Mouse (Mus musculus) cerebellum, adult 8-10 months (tissue): ENCODE measurements around the gene Krtap12-1.
"Not testable (repeated sequence)": the region's sequence is repeated elsewhere in the genome, so short reads cannot be mapped to it uniquely, and the experiment has no call there.

ENCODE experiments used
- DNase-seq: peaks from one replicate; pipeline ENCODE4 v3.0.0; 2022

The Krtap12-1 gene

GRCm38 (mm10) chr10:77750686-77751085, 30.3 kb downstream of the Krtap12-1 start:
- DNase-seq, result not testable (repeated sequence)

- not testable (repeated sequence) for DNase-seq
Observed at GRCm38 (mm10) chr10:77751254-77751653, 30.9 kb downstream of the Krtap12-1 start, which contains the start of gene Gm9736. Gene Gm9736, minus strand, starts transcription at chr10:77751354.

DNA sequence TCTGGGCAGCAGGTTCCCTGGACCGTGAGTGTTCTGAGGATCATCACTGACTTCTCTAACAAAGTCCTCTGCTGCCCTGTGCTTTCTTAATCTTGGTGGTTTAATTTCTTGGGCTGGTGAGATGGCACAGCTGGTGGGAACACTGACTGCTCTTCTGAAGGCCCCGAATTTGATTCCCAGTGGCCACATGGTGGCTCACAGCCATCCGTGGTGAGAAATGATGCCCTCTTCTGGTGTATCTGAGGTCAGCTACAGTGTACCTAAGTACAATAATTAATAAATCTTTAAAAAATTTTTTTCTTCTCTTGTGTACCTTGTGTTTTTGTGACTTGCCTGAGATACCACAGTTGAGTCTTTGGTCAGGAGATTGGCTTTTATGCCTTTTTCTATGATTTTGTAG, 31.9 kb downstream of the Krtap12-1 start:
- DNase-seq, result not testable (repeated sequence)

DNA sequence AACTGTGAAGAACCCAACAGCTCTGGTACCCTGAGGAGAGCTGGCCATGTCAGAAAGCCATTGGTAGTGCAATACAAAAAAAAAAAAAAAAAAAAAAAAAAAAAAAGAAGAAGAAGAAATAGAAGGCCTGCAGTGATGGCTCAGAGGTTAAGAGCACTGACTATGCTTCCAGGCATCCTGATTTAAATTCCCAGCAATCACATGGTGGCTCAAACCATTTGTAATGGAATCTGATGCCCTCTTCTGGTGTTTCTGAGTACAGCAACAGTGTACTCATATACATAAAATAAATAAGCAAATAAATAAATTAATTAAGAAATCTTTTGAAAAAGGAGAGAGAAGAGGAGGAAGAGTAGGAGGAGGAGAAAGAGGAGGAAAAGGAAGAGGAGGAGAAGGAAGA, 33.0 kb downstream of the Krtap12-1 start:
- no peak for DNase-seq

GRCm38 (mm10) chr10:77759582-77759981, 39.2 kb downstream of the Krtap12-1 start, which contains the start of gene Gm3233:
Gene Gm3233, minus strand, starts transcription at chr10:77759682.
- not testable (repeated sequence) for DNase-seq

- no peak for DNase-seq
Observed at GRCm38 (mm10) chr10:77769727-77770126, 49.3 kb downstream of the Krtap12-1 start.
